Mouse (Mus musculus): ENCODE results near the gene Gria1. TPM values are rescaled to one million over a fixed set of nuclear protein-coding genes. Genes with fewer than 3 reads are reported as not detected.

Gria1 gene
- polyA plus RNA-seq, 1 experiment, result 75.4 TPM

- Histone ChIP-seq H3K4me1 (ENCODE audit: control insufficient read depth, insufficient read depth, low read length) (peaks cover 8% of the 10 kb centered on the region), H3K4me3 (ENCODE audit: insufficient read depth, low read depth, low read length) (no peak overlapping the region), H3K27ac (ENCODE audit: insufficient read depth, low read depth, low read length) (no peak overlapping the region)
- TF ChIP-seq CTCF (IDR thresholded peaks at IDR 0.05; ENCODE audit: insufficient read depth, low read depth, low read length) (no peak), POLR2A (IDR thresholded peaks at IDR 0.05; ENCODE audit: insufficient read depth, low read depth, low read length) (no peak)
- 31% methylated on average over 3 of the region's 3 CpGs for WGBS
Observed at GRCm38 (mm10) chr11:57317063-57317462, 305.9 kb downstream of the Gria1 start.

- Histone ChIP-seq H3K4me3 (ENCODE audit: insufficient read depth, low read depth, low read length) (no peak overlapping the region), H3K27ac (ENCODE audit: insufficient read depth, low read depth, low read length) (no peak overlapping the region), H3K4me1 (ENCODE audit: control insufficient read depth, insufficient read depth, low read length) (peaks cover 8% of the 10 kb centered on the region)
- WGBS, result 61% methylated on average over 13 of the region's 13 CpGs
- TF ChIP-seq CTCF (IDR thresholded peaks at IDR 0.05; ENCODE audit: insufficient read depth, low read depth, low read length) (no peak), POLR2A (IDR thresholded peaks at IDR 0.05; ENCODE audit: insufficient read depth, low read depth, low read length) (no peak)
Observed at GRCm38 (mm10) chr11:57317478-57317877, 306.3 kb downstream of the Gria1 start.

GRCm38 (mm10) chr11:57319374-57319773, 308.2 kb downstream of the Gria1 start:
- TF ChIP-seq POLR2A (IDR thresholded peaks at IDR 0.05; ENCODE audit: insufficient read depth, low read depth, low read length) (no peak), CTCF (IDR thresholded peaks at IDR 0.05; ENCODE audit: insufficient read depth, low read depth, low read length) (no peak)
- H3K27ac ChIP-seq (ENCODE audit: insufficient read depth, low read depth, low read length), result no peak overlapping the region
- 66% methylated on average over 3 of the region's 3 CpGs for WGBS

GRCm38 (mm10) chr11:57324099-57324498, 312.9 kb downstream of the Gria1 start:
- 75% methylated on average over 4 of the region's 4 CpGs for WGBS
- Histone ChIP-seq H3K4me1 (ENCODE audit: control insufficient read depth, insufficient read depth, low read length) (0 out of 2 replicates have a peak, but pooled peaks cover 2% of the 10 kb centered on the region), H3K4me3 (ENCODE audit: insufficient read depth, low read depth, low read length) (no peak overlapping the region), H3K27ac (ENCODE audit: insufficient read depth, low read depth, low read length) (no peak overlapping the region)
- no peak for TF ChIP-seq POLR2A (IDR thresholded peaks at IDR 0.05; ENCODE audit: insufficient read depth, low read depth, low read length)
- TF ChIP-seq CTCF (IDR thresholded peaks at IDR 0.05; ENCODE audit: insufficient read depth, low read depth, low read length), result no peak

More at GRCm38 (mm10) chr11:57319374-57319773, 308.2 kb downstream of the Gria1 start:
- H3K4me1 ChIP-seq (ENCODE audit: control insufficient read depth, insufficient read depth, low read length), result peaks cover 8% of the 10 kb centered on the region
- no peak overlapping the region for H3K4me3 ChIP-seq (ENCODE audit: insufficient read depth, low read depth, low read length)
